Mouse (Mus musculus) heart, postnatal 14 days (tissue): ENCODE results near the gene Gsx2. TPM values are rescaled to one million over a fixed set of nuclear protein-coding genes. Genes with fewer than 3 reads are reported as not detected.

Experiments used
- DNase-seq, 2 experiments: peaks; one replicate each; pipeline ENCODE4 v3.0.0; 2021 to 2022
- intact Hi-C: fragments of 180-260 bp; cut with DNase I; formaldehyde crosslinking; loops from one replicate; pipeline ENCODE4 v1.15.1; 2025
- total RNA-seq, 2 experiments: library from RNA; stranded (reverse); gene quantifications; 2 replicates each; pipeline ENCODE4 v1.2.3; 2021

Gene Gsx2
- total RNA-seq, 2 experiments from 2014 or later: not detected

GRCm38 (mm10) chr5:75074537-75075382 is 641 bp upstream of the Gsx2 start:
- DNase-seq: no peak
- intact Hi-C loops: no loop called here

GRCm38 (mm10) chr5:75076326-75077050 is 1.1 kb downstream of the Gsx2 start:
- intact Hi-C loops: no loop called here
- DNase-seq: no peak

- DNase-seq: no peak
- intact Hi-C loops: no loop called here
These were observed 1.6 kb downstream of the Gsx2 start for GRCm38 (mm10) chr5:75077051-75077380.

- intact Hi-C loops: no loop called here
These were observed 4.2 kb downstream of the Gsx2 start for GRCm38 (mm10) chr5:75079564-75079963.

GRCm38 (mm10) chr5:75082439-75082838 is 7.0 kb downstream of the Gsx2 start:
- no peak for DNase-seq
- intact Hi-C loops: no loop called here

More at GRCm38 (mm10) chr5:75079564-75079963, 4.2 kb downstream of the Gsx2 start:
- DNase-seq: no peak

- intact Hi-C loops: no loop called here
- DNase-seq: no peak
These were observed 7.7 kb downstream of the Gsx2 start for GRCm38 (mm10) chr5:75083061-75083460.

GRCm38 (mm10) chr5:75083591-75084392 is 8.4 kb downstream of the Gsx2 start:
- DNase-seq: no peak
- intact Hi-C loops: no loop called here

- intact Hi-C loops: no loop called here
- DNase-seq: no peak
These were observed 9.0 kb downstream of the Gsx2 start for GRCm38 (mm10) chr5:75084393-75084870.

- DNase-seq: no peak
- intact Hi-C loops: no loop called here
These were observed 9.6 kb downstream of the Gsx2 start for GRCm38 (mm10) chr5:75084871-75085520.

- no peak for DNase-seq
These were observed 10.1 kb downstream of the Gsx2 start for GRCm38 (mm10) chr5:75085521-75085875.

GRCm38 (mm10) chr5:75085906-75086305 is 10.5 kb downstream of the Gsx2 start:
- intact Hi-C loops: no loop called here

More at GRCm38 (mm10) chr5:75085521-75085875, 10.1 kb downstream of the Gsx2 start:
- intact Hi-C loops: no loop called here

GRCm38 (mm10) chr5:75106511-75106910 is 31.1 kb downstream of the Gsx2 start:
- intact Hi-C loops: no loop called here
- DNase-seq: no peak

More at GRCm38 (mm10) chr5:75085906-75086305, 10.5 kb downstream of the Gsx2 start:
- DNase-seq: no peak

GRCm38 (mm10) chr5:75109368-75109767 is 34.0 kb downstream of the Gsx2 start:
- intact Hi-C loops: no loop called here
- DNase-seq: no peak

GRCm38 (mm10) chr5:75111781-75112180 is 36.4 kb downstream of the Gsx2 start:
- intact Hi-C loops: no loop called here
- no peak for DNase-seq

GRCm38 (mm10) chr5:75118840-75119239 is 43.4 kb downstream of the Gsx2 start:
- DNase-seq: peak in 1 of 2 experiments; percentile 7
- intact Hi-C loops: no loop called here

GRCm38 (mm10) chr5:75121646-75122045 is 46.2 kb downstream of the Gsx2 start:
- intact Hi-C loops: no loop called here
- DNase-seq: peak; percentile 57 to 61
